Mouse (Mus musculus): ENCODE results near the gene Ugt1a5. TPM values are rescaled to one million over a fixed set of nuclear protein-coding genes. Genes with fewer than 3 reads are reported as not detected.

Ugt1a5 gene
- total and polyA plus RNA-seq, 2 experiments from 2014 or later, result not detected

GRCm38 (mm10) chr1:88264869-88265240, 99.0 kb downstream of the Ugt1a5 start:
- 74% methylated on average over 4 of the region's 4 CpGs for WGBS
- ATAC-seq (ENCODE audit: low FRiP score), result no peak
- no peak for DNase-seq (ENCODE audit: low spot score)
- no peak for TF ChIP-seq CTCF (IDR thresholded peaks at IDR 0.05)
- Histone ChIP-seq H3K9ac (replicated peaks; ENCODE audit: low read length, poor library complexity, severe bottlenecking) (no peak overlapping the region), H3K27me3 (ENCODE audit: insufficient read depth, low read length) (no peaks in the 10 kb centered on the region), H3K4me2 (ENCODE audit: low read depth, low read length, poor library complexity, severe bottlenecking) (no peak overlapping the region), H3K27ac (ENCODE audit: low read depth, low read length) (no peak overlapping the region), H3K4me1 (ENCODE audit: insufficient read depth, low read length) (no peaks in the 10 kb centered on the region), H3K9me3 (ENCODE audit: low read length) (peaks cover 4% of the 10 kb centered on the region; the same call in 1 of the 2 replicates), H3K36me3 (ENCODE audit: insufficient read depth, low read length) (peaks cover 100% of the 10 kb centered on the region), H3K4me3 (ENCODE audit: low read depth, low read length) (no peak overlapping the region)

DNA sequence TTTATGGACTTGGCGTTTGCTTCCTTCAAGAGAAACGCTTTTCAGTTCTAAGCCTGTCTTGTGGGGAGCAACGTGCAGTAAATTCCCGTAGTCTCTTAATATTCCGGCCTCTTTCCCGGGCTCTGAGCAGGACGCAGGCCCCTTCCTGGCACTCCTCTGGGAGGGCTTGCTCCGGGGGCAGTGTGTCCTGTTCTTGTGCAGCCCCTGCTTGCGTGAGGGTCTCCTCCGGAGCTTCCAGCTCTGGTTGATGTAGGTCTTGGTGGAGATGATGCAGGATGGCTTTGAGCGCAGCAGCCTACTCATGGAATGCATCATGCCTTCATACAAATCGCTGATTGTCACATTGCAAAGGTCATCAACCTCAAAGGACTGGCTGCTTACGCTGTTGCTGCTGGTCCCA, 100.3 kb downstream of the Ugt1a5 start:
- Histone ChIP-seq H3K9me3 (ENCODE audit: low read length) (no peaks in the 10 kb centered on the region), H3K36me3 (ENCODE audit: insufficient read depth, low read length) (peaks cover 90% of the 10 kb centered on the region), H3K4me1 (ENCODE audit: insufficient read depth, low read length) (no peaks in the 10 kb centered on the region), H3K9ac (replicated peaks; ENCODE audit: low read length, poor library complexity, severe bottlenecking) (no peak overlapping the region), H3K4me3 (ENCODE audit: low read depth, low read length) (no peak overlapping the region), H3K27me3 (ENCODE audit: insufficient read depth, low read length) (no peaks in the 10 kb centered on the region), H3K4me2 (ENCODE audit: low read depth, low read length, poor library complexity, severe bottlenecking) (no peak overlapping the region), H3K27ac (ENCODE audit: low read depth, low read length) (no peak overlapping the region)
- WGBS, result 90% methylated on average over 13 of the region's 13 CpGs
- ATAC-seq (ENCODE audit: low FRiP score) (no peak), DNase-seq (ENCODE audit: low spot score) (no peak)
- no peak for TF ChIP-seq CTCF (IDR thresholded peaks at IDR 0.05)

DNA sequence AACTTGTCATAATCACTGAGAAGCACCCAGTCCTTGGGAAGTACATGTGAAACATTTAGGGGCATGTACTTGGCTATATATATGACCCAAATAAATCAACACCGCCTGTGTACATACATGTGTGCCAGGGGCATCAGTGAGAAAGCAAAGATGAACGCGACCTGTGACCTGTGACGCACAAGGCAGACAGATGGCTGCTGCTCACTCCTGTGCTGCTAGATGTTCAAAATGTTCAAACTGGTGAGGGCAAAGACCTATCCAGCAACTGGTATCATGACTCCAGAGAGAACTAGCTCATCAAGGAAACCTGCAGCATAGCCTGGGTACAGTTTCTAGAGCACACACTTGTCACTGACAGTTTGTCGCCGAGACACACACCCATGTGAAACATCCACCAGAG, 101.7 kb downstream of the Ugt1a5 start:
- Histone ChIP-seq H3K4me1 (ENCODE audit: insufficient read depth, low read length) (no peaks in the 10 kb centered on the region), H3K27ac (ENCODE audit: low read depth, low read length) (no peak overlapping the region), H3K9ac (replicated peaks; ENCODE audit: low read length, poor library complexity, severe bottlenecking) (no peak overlapping the region), H3K4me2 (ENCODE audit: low read depth, low read length, poor library complexity, severe bottlenecking) (no peak overlapping the region), H3K4me3 (ENCODE audit: low read depth, low read length) (no peak overlapping the region), H3K36me3 (ENCODE audit: insufficient read depth, low read length) (peaks cover 76% of the 10 kb centered on the region), H3K9me3 (ENCODE audit: low read length) (no peaks in the 10 kb centered on the region), H3K27me3 (ENCODE audit: insufficient read depth, low read length) (no peaks in the 10 kb centered on the region)
- 95% methylated on average over 6 of the region's 6 CpGs for WGBS
- DNase-seq (ENCODE audit: low spot score) (no peak), ATAC-seq (ENCODE audit: low FRiP score) (no peak)
- no peak for TF ChIP-seq CTCF (IDR thresholded peaks at IDR 0.05)

DNA sequence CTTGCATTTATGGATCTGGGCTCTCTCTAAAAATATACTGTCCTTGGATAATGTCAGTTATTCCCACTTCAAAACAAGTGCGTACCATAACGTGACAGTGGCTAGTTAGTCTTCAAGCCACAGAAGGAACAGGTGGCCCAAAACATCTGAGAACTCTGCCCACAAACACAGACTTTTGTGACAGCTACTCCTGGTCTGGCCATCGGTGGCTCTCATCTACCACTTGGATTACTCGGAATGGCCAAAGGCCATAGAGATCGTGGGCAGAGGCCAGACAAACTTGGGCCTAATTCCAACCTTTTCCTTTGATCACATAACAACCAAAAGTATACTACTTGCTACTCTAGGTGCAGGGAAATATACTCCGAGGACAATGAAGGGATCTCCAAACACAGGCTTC, 102.3 kb downstream of the Ugt1a5 start:
- no peak for ATAC-seq (ENCODE audit: low FRiP score)
- H3K27ac ChIP-seq (ENCODE audit: low read depth, low read length), result no peak overlapping the region
- 87% methylated on average over 6 of the region's 6 CpGs for WGBS

More for the DNA sequence above, 102.3 kb downstream of the Ugt1a5 start:
- Histone ChIP-seq H3K36me3 (ENCODE audit: insufficient read depth, low read length) (peaks cover 73% of the 10 kb centered on the region), H3K4me2 (ENCODE audit: low read depth, low read length, poor library complexity, severe bottlenecking) (no peak overlapping the region), H3K9ac (replicated peaks; ENCODE audit: low read length, poor library complexity, severe bottlenecking) (no peak overlapping the region), H3K27me3 (ENCODE audit: insufficient read depth, low read length) (no peaks in the 10 kb centered on the region), H3K4me1 (ENCODE audit: insufficient read depth, low read length) (no peaks in the 10 kb centered on the region), H3K4me3 (ENCODE audit: low read depth, low read length) (no peak overlapping the region), H3K9me3 (ENCODE audit: low read length) (no peaks in the 10 kb centered on the region)
- TF ChIP-seq CTCF (IDR thresholded peaks at IDR 0.05), result no peak
- no peak for DNase-seq (ENCODE audit: low spot score)

Other genes starting within 250 kb of the Ugt1a5 start
- gene Usp40, start 157.5 kb upstream of the Ugt1a5 start, total RNA-seq (2014; rRNA removed), result 15.8 and 18.5 TPM in 2 replicates
- 8.4 and 9.8 TPM in 2 replicates for gene Usp40, start 157.5 kb upstream of the Ugt1a5 start, polyA plus RNA-seq (2015; fragmentation: Nextera tagmentation; extraction: Ambion mirVana)
- not detected in 2 replicates for gene Ugt1a10, start 110.6 kb upstream of the Ugt1a5 start, total RNA-seq (2014; rRNA removed)
- gene Ugt1a10, start 110.6 kb upstream of the Ugt1a5 start, polyA plus RNA-seq (2015; fragmentation: Nextera tagmentation; extraction: Ambion mirVana), result not detected in 2 replicates
- not detected in 2 replicates for gene Ugt1a9, start 95.2 kb upstream of the Ugt1a5 start, total RNA-seq (2014; rRNA removed)
- gene Ugt1a9, start 95.2 kb upstream of the Ugt1a5 start, polyA plus RNA-seq (2015; fragmentation: Nextera tagmentation; extraction: Ambion mirVana), result not detected in 2 replicates
- not detected in 2 replicates for gene Ugt1a8, start 78.2 kb upstream of the Ugt1a5 start, total RNA-seq (2014; rRNA removed)
- gene Ugt1a8, start 78.2 kb upstream of the Ugt1a5 start, polyA plus RNA-seq (2015; fragmentation: Nextera tagmentation; extraction: Ambion mirVana), result not detected in 2 replicates
- 1.0 and 1.5 TPM in 2 replicates for gene Ugt1a7c, start 71.0 kb upstream of the Ugt1a5 start, total RNA-seq (2014; rRNA removed)
- gene Ugt1a7c, start 71.0 kb upstream of the Ugt1a5 start, polyA plus RNA-seq (2015; fragmentation: Nextera tagmentation; extraction: Ambion mirVana), result 1.6 and 2.7 TPM in 2 replicates
- 0.94 and 1.9 TPM in 2 replicates for gene Ugt1a6b, start 62.8 kb upstream of the Ugt1a5 start, total RNA-seq (2014; rRNA removed)
- not detected in 2 replicates for gene Ugt1a6b, start 62.8 kb upstream of the Ugt1a5 start, polyA plus RNA-seq (2015; fragmentation: Nextera tagmentation; extraction: Ambion mirVana)
- gene Ugt1a6a, start 31.2 kb upstream of the Ugt1a5 start, total RNA-seq (2014; rRNA removed), result 1.1 and 3.8 TPM in 2 replicates
- gene Ugt1a6a, start 31.2 kb upstream of the Ugt1a5 start, polyA plus RNA-seq (2015; fragmentation: Nextera tagmentation; extraction: Ambion mirVana), result 1.7 and 2.3 TPM in 2 replicates
- gene Ugt1a2, start 34.6 kb downstream of the Ugt1a5 start, total RNA-seq (2014; rRNA removed), result not detected in 2 replicates
- not detected in 2 replicates for gene Ugt1a2, start 34.6 kb downstream of the Ugt1a5 start, polyA plus RNA-seq (2015; fragmentation: Nextera tagmentation; extraction: Ambion mirVana)
- gene Dnajb3, start 39.8 kb downstream of the Ugt1a5 start, total RNA-seq (2014; rRNA removed), result 5.5 and 6.9 TPM in 2 replicates
- 11.8 and 12.5 TPM in 2 replicates for gene Dnajb3, start 39.8 kb downstream of the Ugt1a5 start, polyA plus RNA-seq (2015; fragmentation: Nextera tagmentation; extraction: Ambion mirVana)
- gene Ugt1a1, start 45.9 kb downstream of the Ugt1a5 start, total RNA-seq (2014; rRNA removed), result not detected in 2 replicates
- gene Ugt1a1, start 45.9 kb downstream of the Ugt1a5 start, polyA plus RNA-seq (2015; fragmentation: Nextera tagmentation; extraction: Ambion mirVana), result not detected in 2 replicates
- not detected in 2 replicates for gene Mroh2a, start 61.0 kb downstream of the Ugt1a5 start, total RNA-seq (2014; rRNA removed)
- gene Mroh2a, start 61.0 kb downstream of the Ugt1a5 start, polyA plus RNA-seq (2015; fragmentation: Nextera tagmentation; extraction: Ambion mirVana), result 0.56 and 1.2 TPM in 2 replicates
- gene Hjurp, start 111.6 kb downstream of the Ugt1a5 start, total RNA-seq (2014; rRNA removed), result 88.0 and 96.8 TPM in 2 replicates
- gene Hjurp, start 111.6 kb downstream of the Ugt1a5 start, polyA plus RNA-seq (2015; fragmentation: Nextera tagmentation; extraction: Ambion mirVana), result 42.3 and 45.9 TPM in 2 replicates
- gene Trpm8, start 111.6 kb downstream of the Ugt1a5 start, total RNA-seq (2014; rRNA removed), result 1.2 TPM in 2 replicates
- 0.21 and 0.29 TPM in 2 replicates for gene Trpm8, start 111.6 kb downstream of the Ugt1a5 start, polyA plus RNA-seq (2015; fragmentation: Nextera tagmentation; extraction: Ambion mirVana)
- gene Spp2, start 240.9 kb downstream of the Ugt1a5 start, total RNA-seq (2014; rRNA removed), result 2.8 TPM in 1 of 2 replicates, not detected in the other
- 1.3 and 2.4 TPM in 2 replicates for gene Spp2, start 240.9 kb downstream of the Ugt1a5 start, polyA plus RNA-seq (2015; fragmentation: Nextera tagmentation; extraction: Ambion mirVana)

All from midbrain, postnatal 0 days (tissue).